Mouse (Mus musculus): ENCODE data around the gene Cyp2t4. TPM values are rescaled to one million over a fixed set of nuclear protein-coding genes. Genes with fewer than 3 reads are reported as not detected.
A peak's percentile ranks its signal among the peaks of the same experiment; 100 is the strongest.

The Cyp2t4 gene
- polyA plus RNA-seq, 1 experiment from 2014 or later: not detected

GRCm38 (mm10) chr7:27203730-27204449, 50.4 kb downstream of the Cyp2t4 start:
- WGBS: 91% methylated on average over 8 of the region's 8 CpGs
- Histone ChIP-seq H3K27me3 (no peaks in the 10 kb centered on the region), H3K4me1 (replicated peaks) (no peaks in the 10 kb centered on the region), H3K27ac (no peak overlapping the region), H3K4me3 (replicated peaks) (no peak overlapping the region), H3K4me2 (no peak overlapping the region), H3K9ac (replicated peaks) (no peak overlapping the region), H3K36me3 (peaks cover 76% of the 10 kb centered on the region), H3K9me3 (no peaks in the 10 kb centered on the region)
- no peak for ATAC-seq (ENCODE audit: insufficient number of reproducible peaks, insufficient read depth, low FRiP score, low TSS enrichment, low read depth)

MicroRNA genes within 50 kb of the gene (microRNA counts, 519-probe panel; counts per million panel counts)
- microRNA mmu-miR-1191: not detected

Small RNA genes within 50 kb of the gene (microRNA-seq; reads per million reads assigned to microRNA genes)
- 7.2 reads per million, percentile 21 among the genes with 10 or more reads in this experiment for gene Mir1191
- not detected for gene Mir3101

Other genes with a start within 250 kb of the Cyp2t4 start
- gene Cyp2a22, start 214.3 kb upstream of the Cyp2t4 start, polyA plus RNA-seq (2016; fragmentation: Nextera tagmentation; extraction: Ambion mirVana): not detected in 2 replicates
- gene Cyp2a12, start 124.6 kb upstream of the Cyp2t4 start, polyA plus RNA-seq (2016; fragmentation: Nextera tagmentation; extraction: Ambion mirVana): not detected in 2 replicates
- not detected in 2 replicates for gene Cyp2f2, start 33.8 kb upstream of the Cyp2t4 start, polyA plus RNA-seq (2016; fragmentation: Nextera tagmentation; extraction: Ambion mirVana)
- gene Egln2, start 13.1 kb downstream of the Cyp2t4 start, polyA plus RNA-seq (2016; fragmentation: Nextera tagmentation; extraction: Ambion mirVana): 87.3 and 88.9 TPM in 2 replicates
- gene Rab4b, start 25.2 kb downstream of the Cyp2t4 start, polyA plus RNA-seq (2016; fragmentation: Nextera tagmentation; extraction: Ambion mirVana): 59.8 and 60.0 TPM in 2 replicates
- gene Gm21983, start 27.4 kb downstream of the Cyp2t4 start, polyA plus RNA-seq (2016; fragmentation: Nextera tagmentation; extraction: Ambion mirVana): 0.61 and 1.5 TPM in 2 replicates
- 23.8 and 42.8 TPM in 2 replicates for gene Mia, start 27.4 kb downstream of the Cyp2t4 start, polyA plus RNA-seq (2016; fragmentation: Nextera tagmentation; extraction: Ambion mirVana)
- gene BC024978, start 42.1 kb downstream of the Cyp2t4 start, polyA plus RNA-seq (2016; fragmentation: Nextera tagmentation; extraction: Ambion mirVana): 4.0 and 4.1 TPM in 2 replicates
- gene Snrpa, start 42.6 kb downstream of the Cyp2t4 start, polyA plus RNA-seq (2016; fragmentation: Nextera tagmentation; extraction: Ambion mirVana): 294 and 321 TPM in 2 replicates
- gene Itpkc, start 74.9 kb downstream of the Cyp2t4 start, polyA plus RNA-seq (2016; fragmentation: Nextera tagmentation; extraction: Ambion mirVana): 9.3 and 9.5 TPM in 2 replicates
- 15.7 and 16.6 TPM in 2 replicates for gene Coq8b, start 79.3 kb downstream of the Cyp2t4 start, polyA plus RNA-seq (2016; fragmentation: Nextera tagmentation; extraction: Ambion mirVana)
- gene Numbl, start 104.7 kb downstream of the Cyp2t4 start, polyA plus RNA-seq (2016; fragmentation: Nextera tagmentation; extraction: Ambion mirVana): 25.3 and 26.5 TPM in 2 replicates
- gene Ltbp4, start 184.0 kb downstream of the Cyp2t4 start, polyA plus RNA-seq (2016; fragmentation: Nextera tagmentation; extraction: Ambion mirVana): 15.2 and 15.8 TPM in 2 replicates
- gene Shkbp1, start 202.3 kb downstream of the Cyp2t4 start, polyA plus RNA-seq (2016; fragmentation: Nextera tagmentation; extraction: Ambion mirVana): 59.5 and 59.9 TPM in 2 replicates
- gene Gm20479, start 203.7 kb downstream of the Cyp2t4 start, polyA plus RNA-seq (2016; fragmentation: Nextera tagmentation; extraction: Ambion mirVana): 0.42 TPM in 1 of 2 replicates, not detected in the other